Mouse (Mus musculus) megakaryocyte, embryonic 14.5 days (primary cell): Measurements from ENCODE around the gene Yjefn3.

Experiments used
- FLI1 ChIP-seq: IDR thresholded peaks from 2 replicates; pipeline ENCODE4 v1.6.1; 2012; ENCODE audit warnings: low read length, inconsistent platforms, mixed read lengths
- GATA1 ChIP-seq: IDR thresholded peaks from 3 replicates; pipeline ENCODE4 v1.6.1; 2012; ENCODE audit warnings: mixed read lengths, low read length, inconsistent platforms, borderline replicate concordance

DNA sequence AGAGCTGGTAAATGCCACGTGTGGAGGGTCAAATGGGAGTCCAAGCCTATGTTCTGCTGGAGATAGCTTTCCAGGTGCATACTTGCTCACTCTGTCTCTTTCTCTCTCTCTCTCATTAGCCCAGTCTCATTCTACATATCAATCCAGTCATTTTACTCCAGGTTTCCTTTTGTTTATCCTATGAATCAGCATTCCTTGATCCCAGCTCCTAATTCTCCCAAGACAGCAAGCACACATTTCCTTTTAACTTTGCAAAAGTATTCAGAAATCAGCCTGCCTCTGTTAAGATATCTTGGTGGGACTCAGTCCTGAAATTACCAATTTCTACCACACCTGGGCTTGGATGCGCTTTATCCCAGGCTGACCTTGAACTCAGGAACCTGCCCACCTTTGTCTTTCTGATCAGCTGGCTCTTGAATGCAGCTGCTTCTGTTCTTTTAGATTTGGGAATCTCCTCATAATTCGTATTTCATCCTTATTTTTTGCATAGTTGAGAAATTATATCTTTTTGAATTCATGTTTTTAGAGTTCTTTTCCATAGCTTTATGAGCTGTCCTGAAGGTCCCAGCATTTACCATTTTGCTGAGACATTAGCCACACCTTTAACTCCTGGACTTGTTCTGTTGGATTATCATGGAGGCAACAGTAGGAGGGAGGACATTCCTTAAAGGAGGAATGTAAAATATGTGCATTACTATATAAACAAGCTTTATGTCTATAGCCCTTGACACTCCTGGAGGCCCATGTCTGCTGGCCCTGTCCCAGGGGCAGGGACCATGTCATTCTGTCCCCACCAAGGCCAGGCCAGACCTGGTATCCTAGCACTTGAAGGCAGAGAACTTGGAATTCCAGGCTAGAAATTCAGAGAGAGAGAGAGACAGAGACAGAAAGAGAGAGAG, 55.1 kb downstream of the Yjefn3 start:
- TF ChIP-seq FLI1 (no peak), GATA1 (no peak)
